Mouse (Mus musculus): Measurements from ENCODE around the gene Stx4a. TPM values are rescaled to one million over a fixed set of nuclear protein-coding genes. Genes with fewer than 3 reads are reported as not detected.
"Not testable (repeated sequence)": the region's sequence is repeated elsewhere in the genome, so short reads cannot be mapped to it uniquely, and the experiment has no call there.

The Stx4a gene
- total RNA-seq, 2 experiments from 2014 or later: 44.7 to 84.7 TPM

DNA sequence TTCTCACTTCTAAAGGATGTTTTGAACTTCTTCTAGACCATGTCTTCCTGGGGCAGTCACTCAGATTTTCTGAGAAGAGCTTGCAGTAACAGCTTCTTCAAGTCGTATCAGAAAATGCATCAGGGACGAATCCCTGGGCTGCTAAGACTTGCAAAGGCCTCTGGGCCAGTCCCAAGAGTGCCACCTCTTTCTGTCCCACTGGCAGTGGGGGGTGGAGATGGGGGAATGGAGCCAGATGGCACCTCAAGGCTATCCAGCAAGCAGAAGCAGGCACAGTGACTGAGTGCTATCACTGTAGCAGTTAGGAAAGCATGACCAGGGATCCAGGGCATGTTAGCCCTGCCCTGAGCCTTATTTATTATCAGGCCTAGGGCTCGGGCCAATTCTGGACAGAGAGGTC lies 11.8 kb upstream of the Stx4a start:
- ATAC-seq (replicated peaks; ENCODE audit: low FRiP score, low TSS enrichment, poor library complexity, severe bottlenecking): no peak

DNA sequence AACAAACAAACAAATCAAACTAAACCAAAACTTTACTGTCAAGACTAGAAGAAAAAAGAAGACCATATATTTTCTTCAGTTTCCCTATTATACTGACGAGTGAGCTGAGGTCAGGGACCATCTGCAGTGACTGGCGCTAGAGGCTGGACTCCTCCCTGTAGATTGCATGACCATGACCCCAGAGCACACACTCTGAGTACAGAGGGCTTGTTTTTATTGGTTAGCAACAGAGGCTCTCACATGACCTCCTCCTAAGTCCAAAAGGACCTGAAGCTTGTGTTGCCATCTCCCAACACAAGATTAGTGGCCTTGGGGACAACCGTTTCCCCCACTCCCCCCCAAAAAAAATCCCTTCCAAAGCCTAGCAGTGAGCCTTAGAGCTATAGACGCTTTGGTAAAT lies 10.3 kb upstream of the Stx4a start:
- ATAC-seq (replicated peaks; ENCODE audit: low FRiP score, low TSS enrichment, poor library complexity, severe bottlenecking): no peak

DNA sequence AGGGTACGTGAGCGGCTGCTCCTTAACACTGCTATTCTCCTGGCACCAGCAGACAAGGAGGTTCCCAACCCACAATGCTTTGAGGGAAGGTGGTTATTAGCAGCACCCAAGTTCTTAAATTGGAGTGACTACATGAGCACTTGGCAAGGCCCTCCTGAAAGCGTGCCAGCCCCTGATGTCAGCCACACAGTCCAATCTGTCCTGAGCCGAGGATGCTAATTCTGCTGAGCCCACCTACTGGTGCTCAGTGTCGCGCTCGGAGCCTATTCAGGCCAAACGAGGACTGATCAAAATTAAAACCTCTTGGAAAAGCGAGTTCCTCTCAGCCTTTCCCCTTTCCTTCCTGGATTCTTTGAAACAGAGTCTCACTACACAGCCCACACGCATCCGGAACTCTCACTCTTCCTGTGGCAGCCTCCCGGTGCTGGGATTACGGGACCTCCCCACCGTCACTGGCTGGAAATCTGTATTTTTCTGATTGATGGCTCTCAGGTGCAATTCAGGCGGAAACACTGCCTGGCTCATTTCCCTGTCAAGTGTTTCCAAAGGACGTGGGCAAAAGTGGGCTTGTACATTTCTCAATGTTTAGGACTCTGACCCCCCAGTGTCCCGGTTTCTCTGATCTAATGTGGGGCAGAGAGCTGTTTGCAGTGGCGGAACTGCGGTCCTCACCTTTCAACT lies 9.7 kb upstream of the Stx4a start:
- ATAC-seq (replicated peaks; ENCODE audit: low FRiP score, low TSS enrichment, poor library complexity, severe bottlenecking): no peak

DNA sequence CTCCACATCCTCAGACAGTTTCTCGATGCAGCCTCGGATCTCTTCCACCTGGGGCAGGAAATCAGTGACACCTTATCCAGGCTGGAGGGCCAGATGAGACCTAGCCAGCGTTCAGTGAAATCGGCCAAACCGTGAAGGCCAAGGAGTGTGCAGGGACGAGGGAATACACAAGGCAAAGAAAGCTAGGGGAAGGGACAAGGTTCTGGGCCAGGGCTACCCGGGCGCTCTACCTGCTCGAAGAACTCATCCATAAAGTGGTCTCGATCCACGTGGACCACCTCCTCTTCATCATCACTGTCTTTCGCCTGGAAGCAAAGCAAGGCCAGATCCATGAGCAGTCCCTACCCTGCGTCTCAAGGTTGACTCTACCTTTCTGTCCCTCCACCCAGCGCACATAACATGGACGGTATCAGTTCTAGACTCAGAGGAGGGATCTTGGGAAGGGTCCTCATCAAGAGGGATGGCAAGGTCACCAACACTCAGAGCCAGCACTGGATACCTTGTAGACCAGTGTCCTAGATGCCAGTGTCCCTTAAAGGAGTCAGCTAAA lies 8.9 kb upstream of the Stx4a start:
- ATAC-seq (replicated peaks; ENCODE audit: low FRiP score, low TSS enrichment, poor library complexity, severe bottlenecking): no peak

DNA sequence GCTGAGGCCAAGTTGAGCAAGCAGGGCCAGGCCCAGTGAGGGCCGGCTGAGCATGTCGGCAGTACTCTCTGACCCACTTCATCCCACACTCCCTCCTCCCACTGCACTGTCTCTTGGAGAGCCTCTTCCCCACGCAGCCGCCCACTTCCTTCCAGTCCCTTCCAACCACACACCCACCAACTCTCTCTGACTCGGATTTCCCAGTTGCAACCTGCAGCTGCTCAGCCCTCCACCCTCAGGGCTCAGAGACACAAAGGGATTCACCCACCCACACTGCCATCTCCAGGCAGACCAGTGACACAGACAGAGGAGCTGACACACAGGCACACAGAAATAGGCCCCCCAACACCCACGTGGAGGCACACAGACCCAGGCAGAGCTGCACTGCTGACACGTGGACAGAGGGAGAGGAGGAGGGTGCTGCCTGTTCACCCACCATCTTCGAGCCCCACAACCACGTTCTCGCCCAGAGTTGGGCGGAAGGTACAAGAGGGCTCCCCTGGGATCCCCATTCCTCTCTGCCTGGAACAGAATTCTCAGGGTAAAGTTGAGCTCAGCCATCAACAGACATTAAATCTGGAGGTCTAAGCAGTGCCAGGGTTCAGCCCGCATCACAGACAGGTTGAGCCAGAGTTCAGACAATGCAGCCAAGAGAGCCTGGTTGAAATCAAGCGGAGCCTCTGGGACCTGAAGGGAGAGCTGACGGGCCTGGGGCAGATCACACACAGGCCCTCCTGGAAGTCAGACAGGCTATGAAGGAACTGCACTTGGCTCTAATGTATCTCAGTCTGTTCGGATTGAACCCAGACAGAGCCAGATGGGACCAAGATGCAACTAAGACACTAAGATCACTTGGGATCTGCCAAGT lies 7.9 kb upstream of the Stx4a start:
- ATAC-seq (replicated peaks; ENCODE audit: low FRiP score, low TSS enrichment, poor library complexity, severe bottlenecking): peak; percentile 85

DNA sequence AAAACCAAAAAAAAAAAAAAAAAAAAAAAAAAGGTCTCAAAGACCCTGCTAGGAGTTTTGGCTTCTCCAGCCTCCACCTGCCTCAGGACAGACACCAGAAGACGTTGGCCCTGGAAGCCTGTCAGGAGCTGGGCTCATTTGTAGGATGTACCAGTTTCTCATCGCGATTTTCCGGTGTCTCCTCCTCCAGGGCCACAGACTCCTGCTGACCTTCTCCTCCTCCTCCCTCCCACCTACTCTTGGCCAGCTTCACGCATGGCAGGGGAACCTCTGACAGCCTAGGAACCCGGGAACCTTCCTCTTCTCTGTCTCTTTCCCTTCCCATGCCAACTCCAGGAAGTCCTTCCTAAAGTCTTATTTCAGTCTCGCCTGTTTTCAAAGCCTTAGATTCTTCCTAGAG lies 7.0 kb upstream of the Stx4a start:
- no peak for ATAC-seq (replicated peaks; ENCODE audit: low FRiP score, low TSS enrichment, poor library complexity, severe bottlenecking)

DNA sequence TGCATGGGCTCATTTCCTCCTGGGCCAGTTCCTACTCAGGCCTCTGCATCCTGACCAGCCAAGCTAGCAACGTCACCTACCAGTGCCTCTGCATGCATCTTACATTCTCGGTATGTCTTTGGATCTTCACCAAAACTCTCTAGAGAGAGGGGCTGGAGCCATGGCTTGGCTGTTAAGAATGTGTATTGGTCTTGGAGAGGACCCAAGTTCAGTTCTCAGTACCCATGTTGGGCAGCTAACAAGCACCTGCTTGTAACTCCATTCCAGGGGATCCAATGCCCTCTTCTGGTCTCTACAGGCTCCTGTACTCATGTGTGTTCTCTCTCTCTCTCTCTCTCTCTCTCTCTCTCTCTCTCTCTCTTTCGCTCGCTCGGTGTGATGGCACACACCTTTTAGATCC lies 6.3 kb upstream of the Stx4a start:
- ATAC-seq (replicated peaks; ENCODE audit: low FRiP score, low TSS enrichment, poor library complexity, severe bottlenecking): no peak

DNA sequence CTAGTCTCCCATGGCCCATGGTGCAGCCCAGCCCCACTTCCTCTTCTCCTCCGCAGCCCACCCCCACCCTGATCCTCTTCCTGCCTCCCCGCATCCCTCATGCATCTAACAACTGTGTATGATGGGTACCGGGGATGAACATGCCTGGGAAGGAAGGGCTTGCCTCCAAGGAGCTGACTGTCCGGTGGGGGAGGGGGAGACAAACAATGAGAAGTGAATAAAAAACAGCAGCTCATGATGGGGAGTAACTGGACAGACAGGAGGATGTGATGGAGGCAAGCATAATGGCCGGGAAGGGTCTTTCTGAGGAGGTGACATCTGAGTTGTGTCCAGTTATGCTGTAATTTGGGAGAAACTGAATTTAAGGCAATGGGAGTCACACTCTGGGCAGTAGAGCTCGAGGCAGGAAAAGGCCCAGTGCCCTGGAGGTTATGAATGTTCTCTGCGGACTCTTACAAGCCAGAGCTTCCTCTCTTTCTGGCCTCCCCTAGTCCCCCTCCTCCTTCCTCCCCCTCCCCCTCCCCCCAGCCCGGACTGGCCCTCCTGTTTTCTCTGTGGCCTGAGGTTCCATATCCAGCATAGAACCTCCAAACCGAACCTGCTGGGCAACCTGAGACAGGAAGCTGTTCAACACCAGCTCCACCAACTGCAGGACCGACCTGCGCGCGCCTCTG lies 3.1 kb upstream of the Stx4a start:
- ATAC-seq (replicated peaks; ENCODE audit: low FRiP score, low TSS enrichment, poor library complexity, severe bottlenecking): no peak

DNA sequence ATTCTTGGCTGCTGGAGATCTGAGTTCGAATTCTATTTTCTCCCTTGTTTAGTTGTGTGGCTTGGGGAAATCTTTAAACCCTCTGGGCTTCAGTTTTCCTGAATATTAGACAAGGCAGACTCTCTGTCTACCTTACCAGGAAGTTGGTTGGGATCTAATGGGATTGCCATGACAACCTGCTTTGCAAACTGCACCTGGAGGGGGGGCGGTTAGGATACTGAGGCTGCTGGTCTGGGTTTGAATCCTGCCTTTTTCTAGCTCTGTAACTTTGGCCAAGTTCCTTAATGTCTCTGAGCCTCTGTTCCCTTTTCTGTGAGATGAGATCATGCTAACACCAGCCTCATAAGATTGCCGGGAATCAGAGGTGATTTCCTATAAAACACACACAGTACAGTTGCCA lies 1.6 kb upstream of the Stx4a start:
- ATAC-seq (replicated peaks; ENCODE audit: low FRiP score, low TSS enrichment, poor library complexity, severe bottlenecking): no peak

DNA sequence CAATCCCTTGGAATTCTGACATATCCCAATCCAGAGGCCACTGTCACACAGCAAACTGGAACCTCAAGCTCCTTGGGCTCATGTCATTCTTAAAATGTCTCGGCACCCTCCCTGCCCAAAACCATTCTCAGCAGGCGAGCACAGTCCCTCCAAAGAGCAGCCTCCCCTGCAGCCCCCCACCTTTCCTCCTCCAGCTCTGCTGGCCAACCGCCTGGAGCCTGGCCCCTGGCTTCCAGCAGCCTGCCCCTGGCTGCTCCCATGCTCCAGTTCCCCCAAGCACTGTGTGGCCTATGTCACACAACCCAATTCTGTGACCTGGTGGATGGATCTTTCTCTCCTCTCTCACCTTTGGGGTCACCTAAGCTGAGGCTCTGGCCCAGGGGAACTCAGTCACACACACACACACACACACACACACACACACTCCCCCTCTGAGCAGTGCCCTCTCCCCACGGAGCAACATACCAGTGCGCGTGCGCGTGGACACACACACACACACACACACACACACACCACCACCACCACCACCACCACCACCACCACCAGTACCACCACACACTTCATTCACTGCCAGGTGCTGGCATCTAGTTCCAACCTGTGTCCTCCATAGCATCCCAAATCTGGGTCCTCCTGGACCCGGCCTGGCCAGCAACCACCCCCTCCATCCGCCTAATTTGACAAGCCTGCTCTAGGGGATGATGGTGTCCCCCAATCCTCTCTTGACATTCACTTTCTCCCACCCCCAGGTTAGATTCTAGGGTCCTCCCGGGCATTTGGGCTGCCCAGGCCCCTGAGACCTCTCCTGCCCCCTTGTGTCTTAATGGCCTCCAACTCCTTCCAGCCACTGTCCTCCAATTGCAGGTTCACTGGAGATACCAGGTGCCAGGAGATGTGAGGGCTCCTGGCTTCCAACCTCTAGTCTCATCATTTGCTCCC lies 590 bp upstream of the Stx4a start:
- no peak for ATAC-seq (replicated peaks; ENCODE audit: low FRiP score, low TSS enrichment, poor library complexity, severe bottlenecking)

DNA sequence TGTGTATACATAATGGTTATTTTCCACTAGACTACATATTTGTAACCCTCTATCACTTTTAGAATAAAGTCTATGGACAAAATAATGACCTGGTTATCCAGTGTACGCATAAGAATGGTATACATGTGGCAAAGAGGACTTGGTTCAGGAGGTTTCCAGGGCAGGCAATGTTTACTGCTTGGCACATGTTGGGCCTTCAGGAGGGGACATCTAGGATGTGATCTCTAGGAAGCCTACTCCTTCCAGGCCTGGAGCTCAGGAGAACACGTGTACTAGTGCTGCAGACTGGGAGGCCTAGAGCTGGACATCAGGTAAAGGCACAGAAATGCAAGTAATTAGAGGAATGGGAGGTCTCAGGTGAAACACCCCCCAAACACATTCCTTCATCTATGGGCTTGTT lies 11.5 kb downstream of the Stx4a start:
- no peak for ATAC-seq (replicated peaks; ENCODE audit: low FRiP score, low TSS enrichment, poor library complexity, severe bottlenecking)

DNA sequence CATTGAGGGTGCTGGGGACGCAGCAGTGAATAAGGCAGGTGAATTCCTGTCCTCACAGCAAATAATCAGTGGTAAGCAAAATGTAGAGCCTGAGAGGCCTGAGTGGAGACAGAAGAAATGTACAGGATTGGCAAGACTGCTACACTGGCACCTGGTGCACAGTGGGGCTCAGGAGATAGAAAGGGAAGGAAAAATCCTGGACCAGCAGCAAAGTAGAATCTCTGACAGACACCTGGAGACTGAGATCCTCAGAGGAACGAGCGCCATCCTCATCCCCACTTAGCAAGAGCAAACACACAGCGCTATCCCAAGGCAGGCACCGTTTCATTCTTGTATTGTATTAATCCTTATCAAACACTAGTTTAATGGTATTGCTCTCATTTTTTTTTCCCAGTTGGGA lies 13.4 kb downstream of the Stx4a start:
- no peak for ATAC-seq (replicated peaks; ENCODE audit: low FRiP score, low TSS enrichment, poor library complexity, severe bottlenecking)

DNA sequence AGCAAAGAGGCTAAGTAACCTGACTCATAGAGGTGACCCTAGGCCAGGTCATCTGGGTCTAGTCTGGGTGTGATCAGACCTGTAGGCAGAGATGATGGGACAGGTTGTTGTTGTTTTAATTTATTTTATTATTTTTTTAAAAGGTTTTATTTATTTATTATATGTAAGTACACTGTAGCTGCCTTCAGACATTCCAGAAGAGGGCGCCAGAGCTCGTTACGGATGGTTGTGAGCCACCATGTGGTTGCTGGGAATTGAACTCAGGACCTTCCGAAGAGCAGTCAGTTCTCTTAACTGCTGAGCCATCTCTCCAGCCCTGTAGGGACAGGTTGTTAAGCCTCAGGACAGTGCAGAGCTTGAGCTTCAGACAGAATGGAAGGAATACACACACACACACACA lies 13.8 kb downstream of the Stx4a start:
- not testable (repeated sequence) for ATAC-seq (replicated peaks; ENCODE audit: low FRiP score, low TSS enrichment, poor library complexity, severe bottlenecking)

DNA sequence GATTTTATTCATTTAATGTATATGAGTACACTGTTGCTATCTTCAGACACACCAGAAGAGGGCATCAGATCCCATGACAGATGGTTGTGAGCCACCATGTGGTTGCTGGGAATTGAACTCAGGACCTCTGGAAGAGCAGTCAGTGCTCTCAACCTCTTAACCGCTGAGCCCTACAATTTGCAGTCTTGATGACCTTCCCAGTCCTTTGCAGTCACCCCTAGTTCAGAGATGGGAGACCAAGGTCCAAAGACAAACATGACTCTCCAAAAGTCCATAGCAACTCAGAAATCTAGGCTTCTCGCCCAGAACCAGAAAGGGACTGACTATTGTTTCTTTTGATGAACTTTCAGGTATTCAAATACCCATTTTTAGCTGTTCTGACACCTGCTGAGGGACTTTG lies 15.9 kb downstream of the Stx4a start:
- not testable (repeated sequence) for ATAC-seq (replicated peaks; ENCODE audit: low FRiP score, low TSS enrichment, poor library complexity, severe bottlenecking)

DNA sequence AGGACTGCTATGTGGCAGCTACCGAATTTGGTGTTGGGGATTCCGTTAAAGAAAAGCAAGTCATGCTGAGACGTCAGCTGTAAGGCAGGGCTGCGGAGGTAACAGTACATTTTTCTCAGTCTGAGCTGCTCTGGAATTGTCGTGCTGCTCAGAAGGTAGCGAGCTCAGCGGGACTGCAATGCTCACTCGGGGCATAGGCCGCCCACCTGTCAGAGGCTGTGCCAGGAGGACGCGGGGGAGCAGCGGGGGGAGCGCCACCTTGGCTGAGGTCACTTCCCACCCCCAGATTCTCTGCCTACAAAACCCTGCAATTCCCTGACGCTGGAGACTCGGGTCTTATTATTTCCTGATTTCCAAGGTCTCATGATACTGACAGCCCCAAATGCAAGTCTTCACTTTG lies 16.8 kb downstream of the Stx4a start:
- ATAC-seq (replicated peaks; ENCODE audit: low FRiP score, low TSS enrichment, poor library complexity, severe bottlenecking): peak; percentile 37

DNA sequence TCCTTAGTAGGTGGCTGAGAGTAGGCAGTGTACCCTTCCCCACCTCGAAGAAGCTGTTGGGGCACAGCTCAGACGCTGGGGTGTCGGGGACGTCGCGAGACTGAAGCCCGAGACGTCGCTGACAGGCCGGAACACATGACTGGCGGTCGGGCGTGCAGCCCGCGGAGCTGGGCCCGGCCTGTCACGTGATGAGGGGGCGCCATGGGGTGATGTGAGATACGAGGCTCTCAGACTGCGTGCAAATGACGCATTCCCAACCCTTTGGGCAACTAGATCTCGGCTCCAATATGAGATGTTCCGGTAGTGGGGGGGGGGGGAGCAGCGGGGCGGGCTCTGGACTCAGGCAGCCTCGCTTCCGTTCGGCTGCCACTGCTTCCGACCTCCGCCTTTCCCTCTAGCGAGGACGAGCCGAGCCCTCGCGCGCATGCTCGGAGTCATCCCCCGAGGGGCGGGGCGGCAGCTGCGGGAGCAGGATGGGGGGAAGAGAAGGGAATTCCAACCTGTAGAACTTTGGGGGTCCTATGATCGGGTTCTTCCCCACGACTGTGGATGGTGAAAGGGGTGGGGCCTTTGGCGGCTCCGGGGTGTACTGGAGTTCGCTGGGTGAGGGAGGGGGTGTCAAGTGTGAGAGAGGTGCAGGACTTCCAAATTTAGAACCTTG lies 17.4 kb downstream of the Stx4a start:
- peak; percentile 85 for ATAC-seq (replicated peaks; ENCODE audit: low FRiP score, low TSS enrichment, poor library complexity, severe bottlenecking)

DNA sequence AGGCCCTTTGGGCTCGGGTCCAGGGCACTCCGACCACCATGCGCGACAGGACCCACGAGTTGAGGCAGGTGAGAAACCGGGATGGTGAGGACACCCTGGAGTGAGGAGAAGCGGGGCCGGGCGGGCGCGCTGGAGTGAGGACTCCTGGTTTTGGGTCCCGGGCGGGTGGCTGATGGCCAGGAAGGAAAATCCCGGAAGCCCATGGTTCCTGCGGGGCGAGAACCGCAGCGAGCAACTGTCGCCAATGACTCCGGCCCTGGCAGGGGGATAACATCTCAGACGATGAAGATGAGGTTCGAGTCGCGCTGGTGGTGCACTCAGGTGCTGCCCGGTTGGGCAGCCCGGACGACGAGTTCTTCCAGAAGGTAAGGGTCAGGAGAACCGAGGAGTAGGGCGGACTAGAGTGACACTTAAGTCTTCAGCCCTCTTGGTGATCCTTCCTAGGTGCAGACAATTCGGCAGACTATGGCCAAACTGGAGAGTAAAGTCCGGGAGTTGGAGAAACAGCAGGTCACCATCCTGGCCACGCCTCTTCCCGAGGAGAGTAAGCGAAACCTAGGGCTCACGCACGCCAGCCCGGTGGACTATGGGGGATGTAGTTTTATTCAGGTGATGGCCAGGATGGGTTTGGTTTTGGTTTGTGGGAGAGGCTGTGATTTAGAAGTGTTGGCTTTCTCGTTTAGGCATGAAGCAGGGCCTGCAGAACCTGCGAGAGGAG lies 18.1 kb downstream of the Stx4a start:
- peak; percentile 65 for ATAC-seq (replicated peaks; ENCODE audit: low FRiP score, low TSS enrichment, poor library complexity, severe bottlenecking)
